Mouse (Mus musculus) fat pad, adult 2 months (tissue): ENCODE measurements around the gene Ripor2.

ENCODE experiments used
- DNase-seq: peaks from one replicate; pipeline ENCODE4 v3.0.0-alpha.2; 2011; ENCODE audit warnings: low read depth, low spot score; ENCODE audit errors: extremely low read depth

The Ripor2 gene

DNA sequence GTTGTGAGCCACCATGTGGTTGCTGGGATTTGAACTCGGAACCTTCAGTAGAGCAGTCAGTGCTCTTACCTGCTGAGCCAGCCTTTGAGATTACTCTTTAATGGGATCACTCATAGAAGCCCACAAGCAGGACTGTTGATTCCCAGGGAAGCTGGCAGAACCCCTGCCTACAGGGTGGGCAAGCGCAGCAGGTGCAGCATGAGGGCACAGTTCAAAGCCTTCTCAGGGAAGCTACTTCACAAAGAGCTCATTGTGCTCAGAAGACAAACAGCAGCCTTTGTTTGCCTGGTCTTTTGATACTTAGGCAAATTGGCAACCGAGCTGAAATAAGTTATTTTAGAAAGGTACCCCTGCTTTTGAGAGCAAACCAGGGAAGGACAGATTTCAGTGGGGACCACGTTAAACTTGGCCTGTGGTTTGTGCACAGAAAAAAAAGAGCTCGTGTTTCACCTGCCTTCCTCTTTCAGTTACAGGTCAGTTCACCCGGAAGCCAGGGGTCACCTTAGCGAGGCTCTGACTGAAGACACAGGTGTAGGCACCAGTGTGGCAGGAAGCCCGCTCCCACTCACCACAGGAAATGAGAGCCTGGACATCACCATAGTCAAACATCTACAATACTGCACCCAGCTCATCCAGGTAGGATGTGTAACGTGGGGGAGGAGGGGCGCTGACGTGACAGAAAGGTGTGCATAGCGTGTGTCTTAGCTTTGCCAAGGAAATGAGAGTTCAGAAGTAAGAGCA, 127.8 kb downstream of the Ripor2 start:
- no peak for DNase-seq

DNA sequence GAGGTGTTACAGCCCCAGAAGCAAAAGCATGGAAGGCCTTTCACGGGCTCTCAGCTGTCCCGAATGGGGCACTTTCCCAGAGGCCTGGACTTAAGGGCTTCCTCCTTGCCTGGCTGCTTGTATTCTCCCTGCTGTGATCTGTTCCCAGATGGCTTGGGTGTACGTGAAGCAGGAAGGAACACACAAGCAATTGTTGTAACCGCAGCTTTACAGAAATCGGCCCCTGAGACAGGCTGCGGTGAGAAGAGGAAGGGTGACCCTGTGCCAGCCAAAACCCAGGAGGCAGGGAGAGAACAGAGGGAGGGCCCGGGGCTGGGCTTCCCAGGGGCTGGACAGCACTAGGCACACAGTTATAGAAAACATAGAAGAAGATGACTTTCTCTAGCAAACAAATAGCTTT, 129.0 kb downstream of the Ripor2 start:
- no peak for DNase-seq

GRCm38 (mm10) chr13:24712581-24713130, 130.7 kb downstream of the Ripor2 start:
- DNase-seq, result no peak

GRCm38 (mm10) chr13:24713434-24714000, 131.5 kb downstream of the Ripor2 start:
- DNase-seq, result no peak

GRCm38 (mm10) chr13:24714360-24714885, 132.4 kb downstream of the Ripor2 start:
- no peak for DNase-seq

- no peak for DNase-seq
These were observed 133.6 kb downstream of the Ripor2 start for GRCm38 (mm10) chr13:24715601-24716000.

DNA sequence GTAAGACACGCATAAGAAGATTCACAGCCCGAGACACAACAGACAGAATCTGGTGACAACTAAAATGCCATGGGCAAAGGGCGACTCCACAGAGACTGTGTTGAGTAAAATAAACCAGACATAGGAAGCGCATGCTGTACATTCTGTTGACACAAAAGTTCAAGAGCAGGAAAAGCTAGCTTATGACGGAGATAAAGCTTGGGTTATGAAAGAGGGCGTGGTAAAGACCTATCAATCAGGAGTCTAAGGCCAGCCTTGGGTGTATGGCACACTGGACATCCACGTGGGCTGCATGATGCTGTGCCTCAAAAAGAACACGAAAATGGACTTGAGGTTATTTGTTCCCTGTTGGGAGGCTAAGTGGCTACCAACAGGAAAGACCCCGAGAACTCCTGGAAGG, 134.5 kb downstream of the Ripor2 start:
- DNase-seq, result no peak

DNA sequence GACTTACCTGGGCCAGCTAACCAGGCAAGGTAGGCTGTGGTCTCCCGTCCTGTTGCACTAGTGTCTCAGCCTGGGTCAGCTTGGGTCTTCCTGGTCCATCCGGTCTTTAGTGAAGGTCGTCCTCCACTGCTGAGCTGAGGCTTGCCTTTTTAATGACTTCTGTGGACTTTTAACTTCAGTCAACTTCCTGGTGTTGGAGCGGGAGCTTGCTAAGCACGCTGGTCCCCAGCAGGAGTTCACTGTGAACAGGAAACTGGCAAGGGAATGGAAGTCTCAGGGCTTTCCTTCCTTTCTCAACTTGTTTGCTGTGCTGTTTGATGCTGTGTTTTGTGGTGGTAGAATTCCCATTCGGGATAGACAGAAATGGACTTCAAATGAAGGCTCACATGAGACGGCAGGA, 135.7 kb downstream of the Ripor2 start:
- DNase-seq, result no peak

DNA sequence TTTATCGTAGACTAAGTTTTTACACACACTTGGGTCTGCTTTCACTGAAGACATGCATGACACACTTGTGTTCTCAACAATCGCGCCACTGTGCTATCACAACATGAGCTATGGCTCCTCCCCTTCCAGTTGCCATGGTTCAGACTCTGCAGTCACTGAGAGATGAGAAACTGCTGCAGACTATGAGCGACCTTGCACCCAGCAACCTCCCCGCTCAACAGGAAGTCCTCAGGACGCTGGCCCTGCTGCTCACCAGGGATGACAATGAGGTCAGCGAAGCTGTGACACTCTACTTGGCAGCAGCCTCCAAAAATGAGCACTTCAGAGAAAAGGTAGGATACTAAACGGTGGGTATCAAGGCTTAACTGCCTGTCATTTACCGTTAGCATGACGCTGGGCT, 139.5 kb downstream of the Ripor2 start:
- no peak for DNase-seq

DNA sequence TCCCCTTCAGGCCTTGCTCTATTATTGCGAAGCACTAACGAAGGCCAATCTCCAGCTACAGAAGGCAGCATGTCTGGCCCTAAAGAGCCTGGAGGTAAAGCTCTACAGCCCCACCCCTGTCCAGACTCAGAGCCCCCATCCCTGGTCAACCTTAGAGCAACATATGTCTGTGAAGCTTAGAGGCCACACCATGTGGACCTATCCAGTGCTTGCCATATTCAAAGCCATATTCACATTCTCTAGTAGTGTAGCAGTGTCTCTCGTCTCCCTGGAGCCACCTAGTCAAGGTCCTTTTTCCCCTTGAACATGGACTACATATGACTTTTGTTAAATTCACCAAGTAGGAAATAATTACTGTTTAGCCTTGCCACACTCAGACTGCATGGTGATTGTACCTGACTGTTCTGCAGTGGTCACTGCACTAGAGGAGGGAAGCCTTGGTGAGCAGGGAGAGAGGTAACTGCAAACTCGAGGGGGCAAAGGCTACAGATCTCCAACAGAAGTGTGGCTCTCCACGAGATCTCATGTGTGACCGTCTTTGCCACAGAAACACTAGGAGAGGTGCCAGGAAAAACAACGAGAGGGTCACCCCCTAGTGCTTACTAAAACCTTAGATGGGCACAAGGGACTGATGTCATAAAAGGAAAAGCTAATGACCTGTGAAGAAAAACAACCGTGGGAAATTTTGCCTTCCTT, 141.9 kb downstream of the Ripor2 start:
- DNase-seq, result no peak

DNA sequence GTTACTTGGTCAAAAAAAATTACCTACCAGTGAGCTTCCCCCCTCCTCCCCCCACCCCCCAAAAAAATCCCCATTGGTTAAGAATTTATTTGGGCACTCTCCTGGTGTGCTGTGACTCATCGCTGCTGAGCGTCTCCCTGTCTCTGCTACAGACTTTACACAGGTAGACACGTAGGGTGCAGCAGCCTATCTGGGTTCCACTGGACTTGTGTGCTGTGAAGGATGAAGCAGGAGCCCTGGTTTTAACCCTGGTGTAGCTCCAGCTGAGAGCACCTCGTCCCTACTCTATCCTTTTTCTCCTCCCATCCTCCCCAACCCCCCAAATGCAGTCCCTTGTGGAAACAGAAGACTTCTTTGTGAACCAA, 142.4 kb downstream of the Ripor2 start:
- no peak for DNase-seq

- DNase-seq, result no peak
These were observed 147.1 kb downstream of the Ripor2 start for GRCm38 (mm10) chr13:24729128-24729527.

DNA sequence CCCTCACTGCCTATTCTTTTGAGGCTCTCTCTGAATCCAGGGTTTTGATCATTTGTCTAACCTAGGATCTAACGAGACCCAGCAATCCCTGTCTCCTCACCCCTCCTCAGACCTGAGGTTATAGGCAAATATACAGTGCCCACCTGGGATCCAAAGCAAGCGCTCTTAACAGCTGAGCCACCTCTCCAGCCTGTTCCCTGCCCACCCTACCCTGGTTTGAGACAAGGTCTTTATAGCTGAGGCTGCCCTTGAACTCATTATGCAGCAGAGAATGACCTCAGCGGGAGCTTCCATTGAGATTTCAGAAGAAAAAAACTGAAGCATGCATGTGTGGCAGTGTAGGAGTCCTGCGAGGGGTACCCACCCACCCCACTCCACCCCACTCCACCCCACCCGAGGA, 152.5 kb downstream of the Ripor2 start:
- DNase-seq, result no peak

GRCm38 (mm10) chr13:24735608-24736131, 153.7 kb downstream of the Ripor2 start:
- no peak for DNase-seq

GRCm38 (mm10) chr13:24741028-24741427, 159.0 kb downstream of the Ripor2 start, which contains the start of gene Armh2:
Gene Armh2 (plus strand): TSS chr13:24741232.
- DNase-seq, result no peak

- DNase-seq, result no peak
These were observed 165.8 kb downstream of the Ripor2 start for GRCm38 (mm10) chr13:24747823-24748222.

- DNase-seq, result no peak
These were observed 168.8 kb downstream of the Ripor2 start for GRCm38 (mm10) chr13:24750807-24751206.

GRCm38 (mm10) chr13:24751396-24751795, 169.4 kb downstream of the Ripor2 start:
- no peak for DNase-seq

DNA sequence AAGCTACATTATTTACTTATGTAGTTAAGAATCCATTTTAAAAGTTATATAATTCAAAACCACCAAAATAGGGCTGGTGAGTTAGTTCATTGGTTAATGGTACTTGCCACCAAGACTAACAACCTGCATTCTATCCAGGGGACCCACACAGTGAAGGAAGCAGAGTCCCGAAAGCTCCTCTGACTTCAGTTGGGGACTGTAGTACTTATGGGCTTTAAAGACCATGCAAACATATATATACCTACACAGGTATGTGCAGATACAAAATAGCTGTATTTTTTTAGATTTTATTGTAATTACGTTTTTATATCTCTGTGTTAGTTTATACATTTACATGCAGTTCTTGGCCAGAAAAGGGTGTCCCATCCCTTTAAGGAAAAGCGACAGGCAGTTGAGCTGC, 174.8 kb downstream of the Ripor2 start:
- DNase-seq, result no peak

- DNase-seq, result no peak
These were observed 176.0 kb downstream of the Ripor2 start for GRCm38 (mm10) chr13:24757820-24758564.

DNA sequence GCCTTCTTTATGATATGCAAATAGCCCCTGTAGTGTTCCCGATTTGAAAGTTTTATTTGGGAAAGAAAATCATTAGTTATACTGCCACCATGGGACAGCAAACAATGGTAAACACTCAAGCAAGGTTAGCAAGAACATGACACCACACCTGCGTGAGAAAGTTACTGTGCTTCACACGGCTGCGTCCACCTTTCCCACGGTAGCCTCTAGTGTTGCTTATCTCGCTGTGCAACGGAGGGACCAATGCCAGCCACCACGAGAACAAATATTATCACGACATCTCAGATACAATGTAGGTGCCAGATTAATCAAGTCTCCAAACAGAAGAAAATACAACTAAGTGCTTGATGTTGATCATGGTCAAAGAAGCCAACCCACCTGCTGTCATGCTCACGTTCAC, 177.5 kb downstream of the Ripor2 start:
- DNase-seq, result no peak
